Mouse (Mus musculus): ENCODE data around the gene Exosc2. TPM values are rescaled to one million over a fixed set of nuclear protein-coding genes. Genes with fewer than 3 reads are reported as not detected.
A peak's percentile ranks its signal among the peaks of the same experiment; 100 is the strongest.

Exosc2 gene
- polyA plus RNA-seq, 1 experiment from 2014 or later = 41.3 TPM

DNA sequence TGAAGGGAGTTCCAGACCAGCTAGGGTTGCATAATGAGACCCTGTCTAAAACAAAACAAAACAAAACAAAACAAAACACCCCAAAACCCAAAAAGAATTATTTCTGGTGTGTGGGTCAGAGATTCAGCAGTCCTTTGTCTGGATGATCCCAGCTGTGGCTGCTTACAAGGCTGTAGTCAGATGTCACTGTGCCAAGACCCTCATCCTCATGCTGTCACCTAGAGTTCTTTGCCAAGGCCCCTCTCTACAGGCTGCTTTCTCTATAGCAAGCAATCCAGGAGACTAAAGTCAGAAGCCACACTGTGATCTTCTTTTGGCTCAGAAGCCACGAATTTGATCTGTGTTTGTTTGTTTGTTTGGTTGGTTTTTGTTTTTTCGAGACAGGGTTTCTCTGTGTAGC is 42.2 kb downstream of the Exosc2 start:
- Histone ChIP-seq H3K9me3 (no peaks in the 10 kb centered on the region), H3K4me2 (no peak overlapping the region), H3K27me3 (replicated peaks) (no peaks in the 10 kb centered on the region), H3K36me3 (peaks cover 17% of the 10 kb centered on the region), H3K9ac (no peak overlapping the region), H3K27ac (replicated peaks) (no peak overlapping the region), H3K4me1 (peaks cover 24% of the 10 kb centered on the region), H3K4me3 (no peak overlapping the region)
- 79% methylated on average over 2 of the region's 2 CpGs for WGBS
- no peak for ATAC-seq (ENCODE audit: extremely low read depth, insufficient number of reproducible peaks, low FRiP score, low TSS enrichment)

DNA sequence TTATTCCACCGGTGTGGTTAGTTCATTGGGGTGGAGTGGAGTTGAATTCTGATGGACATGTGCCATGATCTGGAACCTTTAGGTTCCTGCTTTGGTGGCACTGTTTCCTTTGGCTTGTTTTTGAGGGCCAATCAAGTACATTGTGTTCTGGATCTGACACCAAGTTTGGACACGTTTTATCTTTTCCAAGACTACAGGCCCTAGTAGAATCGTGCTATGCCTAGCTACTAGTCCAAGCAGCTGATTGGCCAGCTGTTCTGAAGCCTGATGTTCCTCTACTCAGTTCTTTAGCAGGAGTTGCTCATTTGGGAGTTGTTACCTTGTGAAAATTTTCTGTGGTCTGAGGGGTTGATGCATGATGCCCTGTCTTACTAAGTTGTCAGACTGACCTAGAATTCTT is 43.3 kb downstream of the Exosc2 start:
- Histone ChIP-seq H3K27me3 (replicated peaks) (no peaks in the 10 kb centered on the region), H3K4me3 (no peak overlapping the region), H3K9ac (no peak overlapping the region), H3K36me3 (peaks cover 18% of the 10 kb centered on the region), H3K9me3 (no peaks in the 10 kb centered on the region), H3K4me2 (no peak overlapping the region), H3K27ac (replicated peaks) (no peak overlapping the region), H3K4me1 (peaks cover 20% of the 10 kb centered on the region)
- ATAC-seq (ENCODE audit: extremely low read depth, insufficient number of reproducible peaks, low FRiP score, low TSS enrichment) = no peak
- WGBS = 76% methylated on average over 3 of the region's 3 CpGs

DNA sequence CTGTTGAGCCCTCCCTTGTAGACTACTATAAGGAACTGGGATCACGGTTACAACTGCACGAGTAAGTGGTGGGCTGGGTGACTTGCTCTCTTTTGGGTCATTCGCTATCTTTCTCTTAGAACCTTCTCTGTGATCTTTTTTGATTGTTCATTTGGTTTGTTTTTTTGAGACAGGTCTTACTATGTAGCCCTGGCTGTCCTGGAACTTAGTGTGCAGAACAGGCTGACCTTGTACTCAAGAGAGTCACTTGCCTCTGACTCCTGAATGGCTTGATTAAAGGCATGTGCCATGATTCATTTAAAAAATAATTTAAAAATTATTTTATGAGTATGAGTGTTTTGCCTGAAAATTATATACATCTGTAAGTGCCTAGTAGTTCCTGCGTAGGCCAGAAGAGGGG is 44.3 kb downstream of the Exosc2 start:
- peaks cover 18% of the 10 kb centered on the region for H3K36me3 ChIP-seq
- WGBS = 92% methylated on average over 4 of the region's 4 CpGs

DNA sequence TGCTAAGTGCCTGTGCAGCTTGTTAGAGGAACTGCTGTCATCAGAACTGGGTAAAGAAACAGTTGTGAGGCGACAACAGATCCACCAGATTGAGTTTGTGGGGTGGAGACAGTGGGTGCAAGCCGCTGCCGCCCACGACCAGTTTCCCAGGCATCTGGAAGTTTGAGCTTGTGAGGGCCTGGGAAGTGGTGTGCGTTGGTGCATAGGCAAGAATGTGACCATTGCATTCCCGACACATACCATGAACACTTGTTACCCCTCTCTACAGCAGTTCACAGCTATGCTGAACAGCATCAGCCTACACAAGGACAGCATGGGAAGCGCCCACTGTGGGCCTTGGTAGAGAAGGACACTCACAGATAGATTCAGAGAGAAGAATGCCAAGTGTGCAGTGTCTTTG is 45.5 kb downstream of the Exosc2 start:
- no peaks in the 10 kb centered on the region for H3K27me3 ChIP-seq (replicated peaks)
- no peak for ATAC-seq (ENCODE audit: extremely low read depth, insufficient number of reproducible peaks, low FRiP score, low TSS enrichment)
- peaks cover 15% of the 10 kb centered on the region for H3K4me1 ChIP-seq
- H3K9ac ChIP-seq = no peak overlapping the region
- no peak overlapping the region for H3K4me3 ChIP-seq
- no peak overlapping the region for H3K4me2 ChIP-seq
- whole genome bisulfite sequencing = 42% methylated on average over 7 of the region's 7 CpGs
- peaks cover 18% of the 10 kb centered on the region for H3K36me3 ChIP-seq
- H3K27ac ChIP-seq (replicated peaks) = peak overlapping the region; percentile 67
- no peaks in the 10 kb centered on the region for H3K9me3 ChIP-seq

More for the DNA sequence above, 44.3 kb downstream of the Exosc2 start:
- no peak overlapping the region for H3K27ac ChIP-seq (replicated peaks)
- no peaks in the 10 kb centered on the region for H3K9me3 ChIP-seq
- H3K9ac ChIP-seq = no peak overlapping the region
- no peaks in the 10 kb centered on the region for H3K27me3 ChIP-seq (replicated peaks)
- ATAC-seq (ENCODE audit: extremely low read depth, insufficient number of reproducible peaks, low FRiP score, low TSS enrichment) = no peak
- H3K4me3 ChIP-seq = no peak overlapping the region
- H3K4me2 ChIP-seq = no peak overlapping the region
- peaks cover 15% of the 10 kb centered on the region for H3K4me1 ChIP-seq

DNA sequence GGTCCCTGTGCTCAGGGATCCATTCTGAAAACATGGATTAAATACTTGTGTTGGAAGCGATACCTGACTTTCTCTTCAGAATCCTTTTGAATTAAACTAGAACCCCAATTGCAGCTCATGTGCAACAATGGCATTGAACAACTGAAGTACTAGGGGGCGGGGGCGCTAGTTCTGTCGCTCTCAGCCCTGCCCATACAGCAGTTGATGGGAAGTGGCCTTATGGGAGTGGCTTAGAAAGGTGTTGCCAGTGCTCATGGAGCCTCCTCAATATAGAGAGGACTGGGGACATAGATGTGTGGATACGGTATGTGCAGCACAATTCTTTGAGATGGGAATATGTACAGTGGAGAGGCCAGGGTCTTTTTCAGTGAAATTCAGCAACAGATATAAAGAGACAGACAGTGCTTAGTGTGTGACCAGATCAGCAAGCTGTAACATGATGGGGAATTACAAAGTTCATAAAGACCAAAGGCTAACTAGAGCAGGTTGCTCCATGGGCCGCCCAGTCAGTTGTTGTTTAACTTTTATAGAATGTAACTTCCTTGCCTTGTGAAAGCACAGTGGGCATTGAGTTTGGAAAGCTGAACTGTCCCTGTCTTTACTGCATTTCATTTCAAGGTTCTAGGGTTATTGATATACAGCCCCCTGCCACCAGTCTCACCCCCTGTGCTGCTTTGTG is 48.8 kb downstream of the Exosc2 start:
- Histone ChIP-seq H3K4me2 (no peak overlapping the region), H3K9me3 (no peaks in the 10 kb centered on the region), H3K4me3 (no peak overlapping the region), H3K36me3 (peaks cover 5% of the 10 kb centered on the region; the same call in 1 of the 2 replicates), H3K27me3 (replicated peaks) (no peaks in the 10 kb centered on the region), H3K27ac (replicated peaks) (no peak overlapping the region), H3K4me1 (peaks cover 20% of the 10 kb centered on the region), H3K9ac (no peak overlapping the region)
- ATAC-seq (ENCODE audit: extremely low read depth, insufficient number of reproducible peaks, low FRiP score, low TSS enrichment) = no peak
- 88% methylated on average over 6 of the region's 6 CpGs for WGBS

DNA sequence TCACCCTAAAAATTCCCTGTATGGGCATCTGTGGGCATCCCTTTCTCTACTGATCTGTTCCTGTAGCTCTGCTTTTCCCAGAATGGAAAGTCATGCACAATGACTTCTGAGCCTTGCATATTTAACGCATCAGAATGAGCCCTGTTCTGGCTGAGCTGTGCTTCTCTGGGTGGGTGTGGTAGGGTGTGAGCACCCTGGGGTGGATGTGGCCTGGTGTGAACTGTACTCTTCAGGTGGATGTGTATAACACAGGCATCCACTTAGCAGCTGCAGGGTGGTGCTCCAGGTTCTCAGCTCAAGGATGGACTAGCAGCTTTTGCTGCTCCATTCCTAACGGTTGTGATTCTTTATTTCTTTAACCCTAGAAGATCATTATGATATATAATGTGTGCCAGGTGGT is 49.4 kb downstream of the Exosc2 start:
- Histone ChIP-seq H3K4me2 (no peak overlapping the region), H3K9me3 (no peaks in the 10 kb centered on the region), H3K36me3 (peaks cover 5% of the 10 kb centered on the region; the same call in 1 of the 2 replicates), H3K4me3 (no peak overlapping the region), H3K9ac (no peak overlapping the region), H3K27me3 (replicated peaks) (no peaks in the 10 kb centered on the region), H3K27ac (replicated peaks) (no peak overlapping the region), H3K4me1 (peaks cover 20% of the 10 kb centered on the region)
- WGBS = 74% methylated on average over 2 of the region's 2 CpGs
- no peak for ATAC-seq (ENCODE audit: extremely low read depth, insufficient number of reproducible peaks, low FRiP score, low TSS enrichment)

DNA sequence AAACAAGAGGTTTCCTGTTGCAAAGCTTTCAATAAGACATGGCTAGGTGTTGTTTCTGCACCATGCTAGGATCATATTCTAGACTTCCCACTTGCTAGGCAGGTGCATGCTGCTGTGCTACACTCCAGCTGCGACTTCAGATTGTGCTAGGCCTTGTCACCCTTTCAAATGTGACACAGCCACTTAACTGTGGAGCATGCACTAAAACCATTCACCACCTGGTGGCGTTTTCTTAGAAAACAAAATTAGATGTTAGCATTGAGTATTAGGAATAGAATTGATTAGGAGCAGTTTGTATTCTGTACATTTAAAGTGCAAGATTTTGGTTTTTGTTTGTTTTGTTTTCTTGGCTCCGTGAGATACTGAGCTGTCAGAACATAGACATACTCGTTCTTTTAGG is 50.3 kb downstream of the Exosc2 start:
- Histone ChIP-seq H3K9me3 (no peaks in the 10 kb centered on the region), H3K4me1 (peaks cover 17% of the 10 kb centered on the region), H3K27me3 (replicated peaks) (no peaks in the 10 kb centered on the region), H3K9ac (no peak overlapping the region), H3K27ac (replicated peaks) (no peak overlapping the region), H3K36me3 (peaks cover 5% of the 10 kb centered on the region; the same call in 1 of the 2 replicates), H3K4me2 (no peak overlapping the region), H3K4me3 (no peak overlapping the region)
- ATAC-seq (ENCODE audit: extremely low read depth, insufficient number of reproducible peaks, low FRiP score, low TSS enrichment) = no peak
- 57% methylated on average over 4 of the region's 4 CpGs for WGBS

DNA sequence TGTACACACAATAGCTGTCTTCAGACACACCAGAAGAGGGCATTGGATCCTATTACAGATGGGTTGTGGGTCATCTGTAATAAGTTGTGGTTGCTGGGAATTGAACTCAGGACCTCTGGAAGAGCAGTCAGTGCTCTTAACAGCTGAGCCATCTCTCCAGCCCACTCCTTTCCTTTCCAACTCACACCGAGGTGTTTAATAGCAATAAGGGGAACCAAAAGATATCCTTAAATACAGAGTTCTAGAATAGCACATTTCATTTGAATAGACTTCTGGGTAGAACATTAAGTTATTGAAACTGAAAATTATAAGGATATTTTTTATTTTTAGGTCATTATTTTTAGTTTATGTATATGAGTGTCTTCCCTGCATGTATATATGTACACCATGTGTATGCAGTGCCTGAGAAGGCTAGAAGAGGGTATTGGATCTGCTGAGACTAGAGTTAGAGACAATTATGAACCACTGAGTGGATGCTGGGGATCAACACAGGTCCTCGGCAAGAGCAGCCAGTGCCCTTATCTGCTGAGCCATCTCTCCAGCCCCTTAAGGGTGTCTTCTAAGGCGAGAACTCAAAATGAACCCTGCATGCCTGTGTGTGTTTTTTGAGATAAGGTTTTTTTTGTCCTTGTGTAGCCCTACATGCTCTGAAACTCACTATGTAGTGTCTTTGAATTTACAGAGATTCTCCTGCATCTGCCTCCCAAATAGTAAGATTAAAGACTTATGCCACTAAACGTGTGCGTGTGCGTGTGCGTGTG is 54.4 kb downstream of the Exosc2 start:
- H3K9me3 ChIP-seq = no peaks in the 10 kb centered on the region
- H3K9ac ChIP-seq = no peak overlapping the region
- ATAC-seq (ENCODE audit: extremely low read depth, insufficient number of reproducible peaks, low FRiP score, low TSS enrichment) = no peak
- H3K27me3 ChIP-seq (replicated peaks) = no peaks in the 10 kb centered on the region
- no peak overlapping the region for H3K4me3 ChIP-seq
- H3K36me3 ChIP-seq = no peaks in the 10 kb centered on the region
- no peak overlapping the region for H3K4me2 ChIP-seq
- 88% methylated on average over 7 of the region's 7 CpGs for WGBS
- peaks cover 41% of the 10 kb centered on the region for H3K4me1 ChIP-seq
- no peak overlapping the region for H3K27ac ChIP-seq (replicated peaks)

DNA sequence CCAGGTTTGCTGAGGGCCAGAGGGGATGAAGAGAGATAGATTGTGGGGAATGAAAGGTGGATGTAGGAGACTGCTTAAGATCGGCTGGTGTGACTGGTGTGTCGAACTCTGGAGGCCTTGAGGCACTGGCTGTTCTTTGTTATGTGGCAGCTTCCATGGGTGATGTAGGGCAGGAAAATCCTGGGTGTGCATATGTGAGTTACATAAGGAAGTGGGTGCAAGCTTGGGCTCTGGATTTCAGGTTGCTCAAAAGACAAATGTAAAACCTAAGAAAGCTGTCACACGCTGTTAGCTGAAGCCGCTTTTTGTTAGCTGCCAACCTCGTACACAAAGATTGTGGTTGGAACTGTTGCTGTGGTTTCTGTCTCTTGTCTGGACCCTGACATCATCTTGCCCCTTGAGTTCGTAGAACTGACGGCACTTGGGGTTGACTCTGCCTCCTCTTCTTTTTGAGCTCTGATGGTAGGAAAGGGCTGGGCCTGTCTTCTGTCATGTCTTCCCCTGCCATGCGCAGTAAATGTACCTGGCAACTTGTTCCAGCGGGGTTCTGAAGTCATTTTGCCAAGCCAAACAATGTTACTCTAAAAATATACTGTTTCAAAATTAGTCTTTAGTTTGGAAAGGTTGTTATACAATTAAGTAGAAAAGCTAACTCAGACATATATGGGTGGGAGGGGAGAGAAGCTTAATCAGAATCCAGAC is 57.2 kb downstream of the Exosc2 start:
- Histone ChIP-seq H3K27me3 (replicated peaks) (no peaks in the 10 kb centered on the region), H3K36me3 (no peaks in the 10 kb centered on the region), H3K4me2 (no peak overlapping the region), H3K27ac (replicated peaks) (peak overlapping the region; percentile 71), H3K4me3 (no peak overlapping the region), H3K9ac (no peak overlapping the region), H3K9me3 (no peaks in the 10 kb centered on the region), H3K4me1 (peaks cover 43% of the 10 kb centered on the region)
- WGBS = 69% methylated on average over 9 of the region's 9 CpGs
- no peak for ATAC-seq (ENCODE audit: extremely low read depth, insufficient number of reproducible peaks, low FRiP score, low TSS enrichment)

DNA sequence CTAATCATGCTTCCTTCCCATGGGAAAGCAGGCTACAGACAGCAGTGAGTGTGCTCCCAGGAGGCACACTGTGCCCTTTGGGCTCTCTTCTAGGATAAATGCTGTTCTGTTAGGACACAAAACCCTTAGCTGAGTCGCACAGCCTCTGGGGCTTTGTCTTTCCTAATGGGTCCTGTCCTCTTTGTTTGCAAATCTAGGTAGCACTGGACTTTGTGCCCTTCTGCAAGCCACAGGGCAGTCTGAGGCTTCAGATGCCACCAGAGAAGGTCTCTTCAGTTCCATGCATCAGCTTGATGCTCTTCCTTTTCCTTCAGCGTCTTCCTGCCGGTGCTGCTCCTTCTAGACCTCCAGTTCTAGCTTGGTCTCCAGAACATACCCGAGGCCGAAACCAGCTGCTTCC is 60.1 kb downstream of the Exosc2 start:
- no peaks in the 10 kb centered on the region for H3K9me3 ChIP-seq
- no peak overlapping the region for H3K4me3 ChIP-seq
- H3K4me1 ChIP-seq = peaks cover 43% of the 10 kb centered on the region
- no peak for ATAC-seq (ENCODE audit: extremely low read depth, insufficient number of reproducible peaks, low FRiP score, low TSS enrichment)
- H3K36me3 ChIP-seq = no peaks in the 10 kb centered on the region
- WGBS = 75% methylated on average over 5 of the region's 5 CpGs
- no peak overlapping the region for H3K4me2 ChIP-seq
- no peak overlapping the region for H3K9ac ChIP-seq
- peak overlapping the region; percentile 42; the same call in 1 of the 2 replicates for H3K27ac ChIP-seq (replicated peaks)
- H3K27me3 ChIP-seq (replicated peaks) = no peaks in the 10 kb centered on the region
